Mouse (Mus musculus): ENCODE data around the gene Colgalt2. TPM values are rescaled to one million over a fixed set of nuclear protein-coding genes. Genes with fewer than 3 reads are reported as not detected.

The Colgalt2 gene
- polyA plus RNA-seq, 1 experiment = 7.5 TPM

GRCm38 (mm10) chr1:152439408-152439807 lies 39.8 kb downstream of the Colgalt2 start:
- H3K36me3 ChIP-seq (ENCODE audit: control insufficient read depth, insufficient read depth, low read length) = no peaks in the 10 kb centered on the region
- H3K4me1 ChIP-seq (ENCODE audit: control insufficient read depth, insufficient read depth, low read length) = 0 out of 2 replicates have a peak, but pooled peaks cover under 1% of the 10 kb centered on the region
- 58% methylated on average over 4 of the region's 4 CpGs for WGBS
- H3K27me3 ChIP-seq (replicated peaks; ENCODE audit: control insufficient read depth, insufficient read depth, low read length) = no peaks in the 10 kb centered on the region
- no peak overlapping the region for H3K4me3 ChIP-seq (ENCODE audit: insufficient read depth, low read depth, low read length)
- no peak for DNase-seq
- no peak overlapping the region for H3K27ac ChIP-seq (ENCODE audit: insufficient read depth, low read depth, low read length)
- TF ChIP-seq POLR2A (IDR thresholded peaks at IDR 0.05; ENCODE audit: low read depth, low read length) = no peak
- no peak for TF ChIP-seq CTCF (conservative IDR thresholded peaks at IDR 0.05; ENCODE audit: insufficient read depth, insufficient read length, low read depth, low read length)

GRCm38 (mm10) chr1:152439874-152440273 lies 40.2 kb downstream of the Colgalt2 start:
- H3K36me3 ChIP-seq (ENCODE audit: control insufficient read depth, insufficient read depth, low read length) = no peaks in the 10 kb centered on the region
- no peak for DNase-seq
- 87% methylated on average over 10 of the region's 10 CpGs for WGBS

GRCm38 (mm10) chr1:152444630-152445029 lies 45.0 kb downstream of the Colgalt2 start:
- WGBS = 54% methylated on average over 7 of the region's 7 CpGs
- Histone ChIP-seq H3K27ac (ENCODE audit: insufficient read depth, low read depth, low read length) (no peak overlapping the region), H3K4me1 (ENCODE audit: control insufficient read depth, insufficient read depth, low read length) (peaks cover 9% of the 10 kb centered on the region; the same call in 1 of the 2 replicates), H3K27me3 (replicated peaks; ENCODE audit: control insufficient read depth, insufficient read depth, low read length) (no peaks in the 10 kb centered on the region), H3K4me3 (ENCODE audit: insufficient read depth, low read depth, low read length) (no peak overlapping the region), H3K36me3 (ENCODE audit: control insufficient read depth, insufficient read depth, low read length) (no peaks in the 10 kb centered on the region)
- peak; percentile 66 for DNase-seq
- no peak for TF ChIP-seq POLR2A (IDR thresholded peaks at IDR 0.05; ENCODE audit: low read depth, low read length)
- no peak for TF ChIP-seq CTCF (conservative IDR thresholded peaks at IDR 0.05; ENCODE audit: insufficient read depth, insufficient read length, low read depth, low read length)

More at GRCm38 (mm10) chr1:152439874-152440273, 40.2 kb downstream of the Colgalt2 start:
- no peak for TF ChIP-seq POLR2A (IDR thresholded peaks at IDR 0.05; ENCODE audit: low read depth, low read length)
- no peak for TF ChIP-seq CTCF (conservative IDR thresholded peaks at IDR 0.05; ENCODE audit: insufficient read depth, insufficient read length, low read depth, low read length)
- Histone ChIP-seq H3K4me1 (ENCODE audit: control insufficient read depth, insufficient read depth, low read length) (peaks cover 3% of the 10 kb centered on the region; the same call in 1 of the 2 replicates), H3K27me3 (replicated peaks; ENCODE audit: control insufficient read depth, insufficient read depth, low read length) (no peaks in the 10 kb centered on the region), H3K27ac (ENCODE audit: insufficient read depth, low read depth, low read length) (no peak overlapping the region), H3K4me3 (ENCODE audit: insufficient read depth, low read depth, low read length) (no peak overlapping the region)

- peaks cover 9% of the 10 kb centered on the region; the same call in 1 of the 2 replicates for H3K4me1 ChIP-seq (ENCODE audit: control insufficient read depth, insufficient read depth, low read length)
- DNase-seq = peak; percentile 81
- H3K27ac ChIP-seq (ENCODE audit: insufficient read depth, low read depth, low read length) = no peak overlapping the region
- TF ChIP-seq CTCF (conservative IDR thresholded peaks at IDR 0.05; ENCODE audit: insufficient read depth, insufficient read length, low read depth, low read length) (no peak), POLR2A (IDR thresholded peaks at IDR 0.05; ENCODE audit: low read depth, low read length) (no peak)
- H3K36me3 ChIP-seq (ENCODE audit: control insufficient read depth, insufficient read depth, low read length) = no peaks in the 10 kb centered on the region
- 38% methylated on average over 6 of the region's 6 CpGs for WGBS
- H3K27me3 ChIP-seq (replicated peaks; ENCODE audit: control insufficient read depth, insufficient read depth, low read length) = no peaks in the 10 kb centered on the region
- no peak overlapping the region for H3K4me3 ChIP-seq (ENCODE audit: insufficient read depth, low read depth, low read length)
These were observed 46.3 kb downstream of the Colgalt2 start for GRCm38 (mm10) chr1:152445925-152446324.

- H3K4me1 ChIP-seq (ENCODE audit: control insufficient read depth, insufficient read depth, low read length) = peaks cover 5% of the 10 kb centered on the region; the same call in 1 of the 2 replicates
- H3K27ac ChIP-seq (ENCODE audit: insufficient read depth, low read depth, low read length) = no peak overlapping the region
- H3K36me3 ChIP-seq (ENCODE audit: control insufficient read depth, insufficient read depth, low read length) = no peaks in the 10 kb centered on the region
- 79% methylated on average over 5 of the region's 5 CpGs for WGBS
- DNase-seq = no peak
- H3K4me3 ChIP-seq (ENCODE audit: insufficient read depth, low read depth, low read length) = no peak overlapping the region
- H3K27me3 ChIP-seq (replicated peaks; ENCODE audit: control insufficient read depth, insufficient read depth, low read length) = no peaks in the 10 kb centered on the region
- TF ChIP-seq POLR2A (IDR thresholded peaks at IDR 0.05; ENCODE audit: low read depth, low read length) = no peak
- no peak for TF ChIP-seq CTCF (conservative IDR thresholded peaks at IDR 0.05; ENCODE audit: insufficient read depth, insufficient read length, low read depth, low read length)
These were observed 54.9 kb downstream of the Colgalt2 start for GRCm38 (mm10) chr1:152454536-152454935.

- WGBS = 84% methylated on average over 10 of the region's 10 CpGs
- TF ChIP-seq CTCF (conservative IDR thresholded peaks at IDR 0.05; ENCODE audit: insufficient read depth, insufficient read length, low read depth, low read length) (no peak), POLR2A (IDR thresholded peaks at IDR 0.05; ENCODE audit: low read depth, low read length) (no peak)
- Histone ChIP-seq H3K36me3 (ENCODE audit: control insufficient read depth, insufficient read depth, low read length) (no peaks in the 10 kb centered on the region), H3K4me3 (ENCODE audit: insufficient read depth, low read depth, low read length) (no peak overlapping the region), H3K27ac (ENCODE audit: insufficient read depth, low read depth, low read length) (no peak overlapping the region), H3K4me1 (ENCODE audit: control insufficient read depth, insufficient read depth, low read length) (peaks cover 6% of the 10 kb centered on the region; the same call in 1 of the 2 replicates), H3K27me3 (replicated peaks; ENCODE audit: control insufficient read depth, insufficient read depth, low read length) (no peaks in the 10 kb centered on the region)
- DNase-seq = no peak
These were observed 55.9 kb downstream of the Colgalt2 start for GRCm38 (mm10) chr1:152455275-152456243.

GRCm38 (mm10) chr1:152456266-152456665 lies 56.6 kb downstream of the Colgalt2 start:
- Histone ChIP-seq H3K27me3 (replicated peaks; ENCODE audit: control insufficient read depth, insufficient read depth, low read length) (no peaks in the 10 kb centered on the region), H3K27ac (ENCODE audit: insufficient read depth, low read depth, low read length) (no peak overlapping the region), H3K36me3 (ENCODE audit: control insufficient read depth, insufficient read depth, low read length) (no peaks in the 10 kb centered on the region), H3K4me1 (ENCODE audit: control insufficient read depth, insufficient read depth, low read length) (peaks cover 9% of the 10 kb centered on the region; the same call in 1 of the 2 replicates), H3K4me3 (ENCODE audit: insufficient read depth, low read depth, low read length) (no peak overlapping the region)
- WGBS = 63% methylated on average over 3 of the region's 3 CpGs
- TF ChIP-seq CTCF (conservative IDR thresholded peaks at IDR 0.05; ENCODE audit: insufficient read depth, insufficient read length, low read depth, low read length) = no peak
- no peak for TF ChIP-seq POLR2A (IDR thresholded peaks at IDR 0.05; ENCODE audit: low read depth, low read length)
- DNase-seq = no peak
